Mouse (Mus musculus): Measurements from ENCODE around the gene Zfp433. TPM values are rescaled to one million over a fixed set of nuclear protein-coding genes. Genes with fewer than 3 reads are reported as not detected.
"Not testable (repeated sequence)": the region's sequence is repeated elsewhere in the genome, so short reads cannot be mapped to it uniquely, and the experiment has no call there.

Zfp433 gene
- polyA plus RNA-seq (2012; rRNA removed): 5.4 and 5.9 TPM in 2 replicates

GRCm38 (mm10) chr10:81704531-81705301, at the start of gene Zfp433:
TSS of gene Zfp433 (plus strand) at chr10:81704825.
- DNase-seq (ENCODE audit: low spot score): not testable (repeated sequence)

GRCm38 (mm10) chr10:81655178-81655577, 49.4 kb upstream of the Zfp433 start:
- DNase-seq (ENCODE audit: low spot score): no peak

- DNase-seq (ENCODE audit: low spot score): no peak
Observed at GRCm38 (mm10) chr10:81656174-81656573, 48.5 kb upstream of the Zfp433 start.

GRCm38 (mm10) chr10:81687114-81687513, 17.5 kb upstream of the Zfp433 start:
- DNase-seq (ENCODE audit: low spot score): not testable (repeated sequence)

- not testable (repeated sequence) for DNase-seq (ENCODE audit: low spot score)
Observed at GRCm38 (mm10) chr10:81770506-81771403, 66.1 kb downstream of the Zfp433 start, which contains the start of gene Gm3055. TSS of gene Gm3055 (minus strand) at chr10:81771161.

GRCm38 (mm10) chr10:81771404-81771777, 66.8 kb downstream of the Zfp433 start:
- DNase-seq (ENCODE audit: low spot score): not testable (repeated sequence)

Other genes starting within 250 kb of the Zfp433 start
- gene Nfic, start 249.2 kb upstream of the Zfp433 start, polyA plus RNA-seq (2012; rRNA removed): 28.4 and 67.0 TPM in 2 replicates
- 0.44 and 0.49 TPM in 2 replicates for gene Celf5, start 222.1 kb upstream of the Zfp433 start, polyA plus RNA-seq (2012; rRNA removed)
- 79.9 and 89.6 TPM in 2 replicates for gene Ncln, start 208.4 kb upstream of the Zfp433 start, polyA plus RNA-seq (2012; rRNA removed)
- 2.2 and 2.3 TPM in 2 replicates for gene S1pr4, start 204.7 kb upstream of the Zfp433 start, polyA plus RNA-seq (2012; rRNA removed)
- 16.1 and 16.2 TPM in 2 replicates for gene Gna15, start 180.6 kb upstream of the Zfp433 start, polyA plus RNA-seq (2012; rRNA removed)
- 84.0 and 88.5 TPM in 2 replicates for gene Gna11, start 159.6 kb upstream of the Zfp433 start, polyA plus RNA-seq (2012; rRNA removed)
- gene Aes, start 145.3 kb upstream of the Zfp433 start, polyA plus RNA-seq (2012; rRNA removed): 385 and 562 TPM in 2 replicates
- 67.4 and 93.4 TPM in 2 replicates for gene Tle2, start 130.3 kb upstream of the Zfp433 start, polyA plus RNA-seq (2012; rRNA removed)
- 38.1 and 47.5 TPM in 2 replicates for gene Tle6, start 103.8 kb upstream of the Zfp433 start, polyA plus RNA-seq (2012; rRNA removed)
- gene BC025920, start 98.6 kb upstream of the Zfp433 start, polyA plus RNA-seq (2012; rRNA removed): 2.2 and 2.3 TPM in 2 replicates
- 21.3 and 21.5 TPM in 2 replicates for gene Sirt6, start 77.0 kb upstream of the Zfp433 start, polyA plus RNA-seq (2012; rRNA removed)
- gene Ankrd24, start 76.3 kb upstream of the Zfp433 start, polyA plus RNA-seq (2012; rRNA removed): 31.0 and 37.3 TPM in 2 replicates
- gene Gm10778, start 55.8 kb upstream of the Zfp433 start, polyA plus RNA-seq (2012; rRNA removed): 3.0 and 3.1 TPM in 2 replicates
- 3.7 and 3.8 TPM in 2 replicates for gene Gm3055, start 66.3 kb downstream of the Zfp433 start, polyA plus RNA-seq (2012; rRNA removed)
- gene Gm4767, start 107.4 kb downstream of the Zfp433 start, polyA plus RNA-seq (2012; rRNA removed): 1.0 and 1.1 TPM in 2 replicates
- 5.6 and 6.8 TPM in 2 replicates for gene Gm32687, start 159.1 kb downstream of the Zfp433 start, polyA plus RNA-seq (2012; rRNA removed)
- 1.3 and 2.0 TPM in 2 replicates for gene Zfp781, start 225.7 kb downstream of the Zfp433 start, polyA plus RNA-seq (2012; rRNA removed)